Mouse (Mus musculus) midbrain, embryonic 15.5 days (tissue): Measurements from ENCODE around the gene Commd9. TPM values are rescaled to one million over a fixed set of nuclear protein-coding genes. Genes with fewer than 3 reads are reported as not detected.

Source experiments
- ATAC-seq: fragments of 200-750 bp; cut with Nextera tagmentation; replicated peaks from 2 replicates; pipeline ENCODE4 v1.8.0; 2017; ENCODE audit warnings: moderate TSS enrichment
- H3K27ac ChIP-seq: fragments of 300-500 bp; sonication (generic); 2 replicates; pipeline ENCODE4 v1.5.1; 2015; ENCODE audit warnings: mild to moderate bottlenecking, inconsistent platforms
- H3K27me3 ChIP-seq: fragments of 300-500 bp; sonication (generic); replicated peaks from 2 replicates; pipeline ENCODE4 v1.6.1; 2015; ENCODE audit warnings: inconsistent platforms
- H3K36me3 ChIP-seq: fragments of 300-500 bp; sonication (generic); replicated peaks from 2 replicates; pipeline ENCODE4 v1.6.1; 2015; ENCODE audit warnings: inconsistent platforms
- H3K4me1 ChIP-seq: fragments of 300-500 bp; sonication (generic); 2 replicates; pipeline ENCODE4 v1.6.1; 2015; ENCODE audit warnings: inconsistent platforms
- H3K4me2 ChIP-seq: fragments of 300-500 bp; sonication (generic); 2 replicates; pipeline ENCODE4 v1.6.1; 2015; ENCODE audit warnings: inconsistent platforms, mild to moderate bottlenecking, moderate library complexity
- H3K4me3 ChIP-seq: fragments of 300-500 bp; sonication (generic); 2 replicates; pipeline ENCODE4 v1.5.1; 2015; ENCODE audit warnings: mild to moderate bottlenecking, inconsistent platforms
- H3K9ac ChIP-seq: fragments of 300-500 bp; sonication (generic); 2 replicates; pipeline ENCODE4 v1.6.1; 2015; ENCODE audit warnings: mild to moderate bottlenecking, inconsistent platforms
- H3K9me3 ChIP-seq: fragments of 300-500 bp; sonication (generic); 2 replicates; pipeline ENCODE4 v1.6.1; 2016; ENCODE audit warnings: inconsistent platforms
- WGBS: fragments of 180-500 bp; shearing (Covaris S2); methylation state at CpG from one replicate; pipeline ENCODE4 v1.1.7; 2015; ENCODE audit warnings: mixed read lengths; 5-methylcytosine and 5-hydroxymethylcytosine counted together
- polyA plus RNA-seq: library from polyadenylated mRNA; unstranded; fragments of >200 nt; fragmentation: Nextera tagmentation; extraction: Ambion mirVana; gene quantifications from 2 replicates; pipeline ENCODE4 v1.2.1, GENCODE M21; 2015

Commd9 gene
- polyA plus RNA-seq, 1 experiment from 2014 or later = 107 TPM

DNA sequence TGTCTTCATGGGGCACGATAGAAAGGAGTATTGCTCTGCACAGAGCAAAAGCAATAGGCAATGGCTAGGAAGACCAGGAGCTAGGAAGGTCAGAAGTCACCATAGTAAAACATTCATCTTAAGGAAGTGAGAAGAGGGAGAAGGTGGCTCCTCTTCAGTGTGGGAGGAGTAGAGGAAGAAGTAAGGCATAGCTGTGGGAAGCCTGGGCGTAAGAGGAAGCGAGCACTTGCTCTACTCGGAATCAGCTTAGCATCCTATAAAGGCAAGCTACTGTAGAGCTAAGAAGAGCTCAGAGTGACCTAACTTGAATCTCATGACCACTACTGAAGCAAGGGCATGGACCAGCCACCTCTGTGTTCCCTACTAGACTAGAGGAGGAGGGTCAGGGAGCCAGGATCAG, 36.3 kb downstream of the Commd9 start:
- Histone ChIP-seq H3K9me3 (no peaks in the 10 kb centered on the region), H3K27me3 (no peaks in the 10 kb centered on the region), H3K36me3 (no peaks in the 10 kb centered on the region), H3K4me2 (no peak overlapping the region), H3K9ac (no peak overlapping the region), H3K4me3 (no peak overlapping the region), H3K27ac (no peak overlapping the region), H3K4me1 (peaks cover 17% of the 10 kb centered on the region)
- ATAC-seq = no peak
- WGBS = 96% methylated on average over 4 of the region's 4 CpGs

DNA sequence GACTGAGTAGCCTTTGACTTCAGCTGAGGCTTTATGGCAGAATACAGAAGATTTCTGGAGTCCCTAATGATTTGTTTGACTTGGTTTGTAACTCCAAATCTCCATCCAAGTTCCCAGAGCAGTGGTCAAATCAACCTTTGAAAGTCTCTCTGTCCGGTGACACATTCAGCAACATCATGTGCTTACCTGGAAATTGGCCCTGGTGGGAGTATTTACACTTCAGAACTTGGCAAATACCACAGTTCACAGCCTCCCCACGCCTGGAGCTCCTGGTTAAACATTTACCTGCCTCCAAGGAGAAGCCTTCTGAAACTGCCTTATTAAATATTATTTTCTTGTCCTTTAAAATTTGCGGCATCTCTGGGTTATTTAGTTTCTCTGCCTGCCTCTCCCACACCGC, 37.1 kb downstream of the Commd9 start:
- peaks cover 17% of the 10 kb centered on the region for H3K4me1 ChIP-seq
- H3K36me3 ChIP-seq = no peaks in the 10 kb centered on the region
- H3K27me3 ChIP-seq = no peaks in the 10 kb centered on the region
- no peak for ATAC-seq
- H3K4me3 ChIP-seq = no peak overlapping the region
- H3K27ac ChIP-seq = no peak overlapping the region
- no peaks in the 10 kb centered on the region for H3K9me3 ChIP-seq
- no peak overlapping the region for H3K9ac ChIP-seq
- 76% methylated on average over 4 of the region's 4 CpGs for WGBS
- H3K4me2 ChIP-seq = no peak overlapping the region

GRCm38 (mm10) chr2:101925183-101925582, 39.1 kb downstream of the Commd9 start:
- H3K36me3 ChIP-seq = no peaks in the 10 kb centered on the region
- no peak overlapping the region for H3K9ac ChIP-seq
- peaks cover 9% of the 10 kb centered on the region for H3K4me1 ChIP-seq
- H3K4me3 ChIP-seq = no peak overlapping the region
- no peak for ATAC-seq
- no peaks in the 10 kb centered on the region for H3K9me3 ChIP-seq
- H3K27me3 ChIP-seq = no peaks in the 10 kb centered on the region
- 46% methylated on average over 3 of the region's 3 CpGs for WGBS
- H3K27ac ChIP-seq = no peak overlapping the region
- no peak overlapping the region; the same call in 1 of the 2 replicates for H3K4me2 ChIP-seq

GRCm38 (mm10) chr2:101925591-101926188, 39.6 kb downstream of the Commd9 start:
- H3K4me1 ChIP-seq = peaks cover 6% of the 10 kb centered on the region
- 20% methylated on average over 12 of the region's 12 CpGs for WGBS
- no peak overlapping the region for H3K9ac ChIP-seq
- H3K4me2 ChIP-seq = no peak overlapping the region; the same call in 1 of the 2 replicates
- peak; percentile 44; the same call in 1 of the 2 replicates for ATAC-seq
- H3K9me3 ChIP-seq = no peaks in the 10 kb centered on the region
- no peaks in the 10 kb centered on the region for H3K27me3 ChIP-seq
- peak overlapping the region; percentile 7; the same call in 1 of the 2 replicates for H3K27ac ChIP-seq
- H3K4me3 ChIP-seq = no peak overlapping the region
- H3K36me3 ChIP-seq = no peaks in the 10 kb centered on the region

GRCm38 (mm10) chr2:101932169-101932936, 46.3 kb downstream of the Commd9 start:
- Histone ChIP-seq H3K9me3 (no peaks in the 10 kb centered on the region), H3K27me3 (no peaks in the 10 kb centered on the region), H3K4me3 (no peak overlapping the region), H3K4me1 (no peaks in the 10 kb centered on the region), H3K27ac (peak overlapping the region; percentile 30; the same call in 1 of the 2 replicates), H3K36me3 (no peaks in the 10 kb centered on the region), H3K4me2 (no peak overlapping the region), H3K9ac (no peak overlapping the region)
- WGBS = 49% methylated on average over 14 of the region's 14 CpGs
- peak; percentile 68 for ATAC-seq

- Histone ChIP-seq H3K27ac (no peak overlapping the region), H3K4me2 (no peak overlapping the region), H3K4me3 (no peak overlapping the region), H3K27me3 (no peaks in the 10 kb centered on the region), H3K4me1 (no peaks in the 10 kb centered on the region), H3K9ac (no peak overlapping the region), H3K36me3 (no peaks in the 10 kb centered on the region), H3K9me3 (no peaks in the 10 kb centered on the region)
- WGBS = 84% methylated on average over 3 of the region's 3 CpGs
- no peak for ATAC-seq
Measured at GRCm38 (mm10) chr2:101933301-101933700, 47.3 kb downstream of the Commd9 start.

- Histone ChIP-seq H3K36me3 (no peaks in the 10 kb centered on the region), H3K4me1 (no peaks in the 10 kb centered on the region), H3K9me3 (no peaks in the 10 kb centered on the region), H3K9ac (no peak overlapping the region), H3K4me3 (no peak overlapping the region), H3K27me3 (no peaks in the 10 kb centered on the region), H3K27ac (no peak overlapping the region), H3K4me2 (no peak overlapping the region)
- ATAC-seq = no peak
- WGBS = 100% methylated on average over 1 of the region's 1 CpGs
Measured at GRCm38 (mm10) chr2:101935006-101935405, 49.0 kb downstream of the Commd9 start.

DNA sequence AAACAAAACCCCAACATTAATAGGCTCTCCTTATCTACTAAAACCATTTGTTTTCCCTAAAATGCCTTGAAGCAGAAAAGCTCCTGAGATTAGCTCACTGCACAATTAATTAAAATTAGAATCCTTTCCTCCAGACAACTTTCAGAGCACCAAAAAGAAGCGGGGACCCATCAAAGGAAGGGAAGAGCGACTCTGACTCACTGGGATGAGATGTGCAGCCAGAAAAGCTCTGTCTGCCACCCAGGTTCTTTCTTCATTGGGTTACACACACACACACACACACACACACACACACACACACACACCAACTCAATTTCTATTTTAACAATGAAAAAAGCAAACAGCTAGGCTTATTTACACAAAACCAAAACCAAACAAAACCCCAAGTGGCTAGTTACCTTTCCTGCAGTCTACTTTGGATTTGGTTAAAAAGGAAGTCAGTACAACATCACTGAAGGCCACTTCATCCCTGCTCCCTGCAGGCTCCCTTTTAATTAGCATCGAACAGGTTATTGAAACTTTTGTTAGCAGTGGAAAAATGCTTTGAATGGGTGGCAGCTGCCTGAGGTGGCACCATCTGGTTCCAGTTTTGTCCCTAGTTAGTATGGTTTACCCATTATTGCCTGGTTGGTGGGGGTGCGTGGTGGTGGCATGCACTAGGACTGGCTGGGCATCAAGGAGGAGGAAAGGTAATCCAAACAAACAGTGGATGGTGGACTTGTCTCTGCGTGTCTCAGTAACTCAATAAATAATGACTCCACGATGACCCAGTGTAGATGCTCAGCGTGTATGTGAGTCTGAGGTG, 64.9 kb downstream of the Commd9 start:
- 58% methylated on average over 7 of the region's 7 CpGs for WGBS

More for the DNA sequence above, 64.9 kb downstream of the Commd9 start:
- no peak overlapping the region for H3K4me3 ChIP-seq
- no peaks in the 10 kb centered on the region for H3K27me3 ChIP-seq
- no peaks in the 10 kb centered on the region for H3K36me3 ChIP-seq
- ATAC-seq = no peak; the same call in 1 of the 2 replicates
- H3K9ac ChIP-seq = no peak overlapping the region
- no peak overlapping the region for H3K27ac ChIP-seq
- no peaks in the 10 kb centered on the region for H3K9me3 ChIP-seq
- H3K4me1 ChIP-seq = peaks cover 3% of the 10 kb centered on the region
- H3K4me2 ChIP-seq = no peak overlapping the region

Other genes with a start within 250 kb of the Commd9 start
- 0.10 and 0.15 TPM in 2 replicates for gene Rag1, start 236.7 kb upstream of the Commd9 start, polyA plus RNA-seq
- gene B230118H07Rik, start 236.7 kb upstream of the Commd9 start, polyA plus RNA-seq = 42.6 and 46.4 TPM in 2 replicates
- gene Traf6, start 207.8 kb upstream of the Commd9 start, polyA plus RNA-seq = 6.2 and 6.6 TPM in 2 replicates
- 4.8 and 5.8 TPM in 2 replicates for gene Prr5l, start 3.2 kb upstream of the Commd9 start, polyA plus RNA-seq